Mouse (Mus musculus) adrenal gland, postnatal 25 days (tissue): ENCODE data around the gene Rad52. TPM values are rescaled to one million over a fixed set of nuclear protein-coding genes. Genes with fewer than 3 reads are reported as not detected.

Experiments
- DNase-seq: peaks from one replicate; pipeline ENCODE4 v3.0.0; 2021; ENCODE audit warnings: mixed read lengths
- long read RNA-seq: library from polyadenylated mRNA; stranded (forward); transcript quantifications from one replicate; pipeline ENCODE4 v2.0.0, GENCODE M21; 2021
- total RNA-seq: library from RNA; stranded (reverse); gene quantifications from 2 replicates; pipeline ENCODE4 v1.2.3, GENCODE M21; 2021

The Rad52 gene
- 18.2 and 20.8 TPM in 2 replicates for total RNA-seq
- long read RNA-seq, partial matches to known transcripts = 2 of 14 reads
- long read RNA-seq, other reads (novel, unspliced or antisense) = 8 of 14 reads

- peak; percentile 80 for DNase-seq
Measured at GRCm38 (mm10) chr6:119902204-119903080, at the start of gene Rad52. Rad52 (plus strand) TSS chr6:119902698.

- DNase-seq = no peak
Measured at GRCm38 (mm10) chr6:119854156-119854555, 48.3 kb upstream of the Rad52 start.

DNA sequence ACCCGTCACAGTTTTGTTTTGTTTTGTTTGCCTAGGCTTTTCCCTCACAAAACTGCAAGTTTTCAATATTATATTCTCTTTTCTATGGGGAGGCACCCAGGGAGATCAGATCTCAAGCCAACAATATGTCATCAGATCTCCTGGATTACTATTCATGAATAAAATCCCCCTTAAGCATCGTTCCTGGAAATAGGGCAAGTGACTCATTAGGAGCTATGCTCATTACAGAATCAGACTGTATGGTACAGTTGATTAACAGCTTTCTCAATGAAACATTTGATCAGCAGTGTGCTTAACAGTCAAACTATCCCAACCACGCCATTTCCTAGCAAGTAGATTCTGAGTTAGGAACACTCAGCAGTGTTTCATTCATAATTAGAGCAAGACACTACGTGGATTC, 47.0 kb upstream of the Rad52 start:
- no peak for DNase-seq

DNA sequence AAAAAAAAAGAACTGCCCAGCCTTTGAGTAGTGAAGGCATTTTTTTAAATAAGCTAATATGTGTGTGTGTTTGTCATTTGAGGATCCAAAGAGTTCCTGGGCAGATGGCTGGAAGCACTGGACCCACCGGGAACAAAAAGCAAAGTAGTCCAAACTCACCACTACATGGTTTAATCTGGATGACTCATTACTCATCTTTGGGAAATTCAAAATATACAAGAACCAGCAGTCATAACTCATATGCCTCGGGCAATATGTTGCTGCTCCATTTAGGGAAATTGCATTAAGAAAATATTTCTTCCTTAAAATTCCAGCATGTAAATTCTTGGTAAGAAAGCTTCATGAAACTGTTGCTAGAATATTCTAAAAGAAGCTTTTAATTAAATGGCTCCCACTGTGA, 42.3 kb upstream of the Rad52 start:
- DNase-seq = no peak

GRCm38 (mm10) chr6:119861519-119861918, 41.0 kb upstream of the Rad52 start:
- DNase-seq = no peak

DNA sequence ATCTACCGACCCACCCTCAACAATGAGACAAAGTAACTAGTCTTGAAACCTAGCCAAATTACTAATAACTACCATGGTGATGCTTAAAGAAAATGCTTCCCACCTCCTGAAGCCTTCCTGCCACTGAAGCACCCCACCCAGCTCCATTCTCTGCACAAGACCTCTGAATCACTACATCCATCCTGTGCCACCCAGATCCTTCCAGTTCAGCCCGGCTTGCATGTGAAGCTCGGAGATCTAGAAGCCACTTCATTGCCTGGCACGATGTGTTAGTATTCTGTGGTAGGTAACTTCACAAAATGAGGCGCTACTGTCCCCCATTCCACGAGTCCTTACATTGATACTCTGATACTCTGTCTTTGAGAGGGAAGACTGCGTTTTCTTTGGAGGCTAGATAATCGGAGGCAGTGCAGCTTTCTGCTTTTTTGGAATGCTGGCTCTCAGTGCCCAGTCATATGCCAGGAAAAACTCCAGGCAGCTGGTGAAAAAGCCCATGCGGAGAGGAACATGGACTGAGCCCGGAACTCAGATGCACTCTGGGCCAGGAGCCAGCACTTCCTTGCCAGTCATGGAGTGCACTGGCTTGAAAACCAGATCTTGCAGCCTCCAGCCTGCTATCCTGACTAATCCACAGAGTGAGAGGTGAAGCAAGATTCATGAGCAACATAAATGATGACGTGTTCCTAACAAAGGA, 38.0 kb upstream of the Rad52 start:
- peak; percentile 66 for DNase-seq

DNA sequence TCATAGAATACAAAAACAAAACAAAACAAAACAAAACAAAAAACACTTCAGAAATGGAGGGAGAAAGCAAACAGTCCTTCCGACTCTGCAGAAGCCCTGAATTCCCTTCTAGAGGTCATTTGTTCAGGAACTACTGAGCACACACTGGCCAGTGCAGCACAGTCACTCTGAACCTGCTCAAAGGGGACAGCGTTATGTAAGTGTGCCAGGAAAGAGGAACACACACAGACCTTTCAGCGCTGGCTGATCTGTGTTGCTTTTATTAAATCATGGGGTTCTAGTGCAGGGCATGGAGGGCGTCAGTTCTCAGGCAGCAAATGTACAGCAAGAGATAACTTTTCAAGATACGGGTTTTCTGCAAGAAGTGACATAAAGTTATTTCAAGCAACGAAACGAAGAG, 19.3 kb upstream of the Rad52 start:
- DNase-seq = no peak

GRCm38 (mm10) chr6:119892711-119893110, 9.8 kb upstream of the Rad52 start:
- DNase-seq = no peak

- no peak for DNase-seq
Measured at GRCm38 (mm10) chr6:119903081-119903789, 737 bp downstream of the Rad52 start.

GRCm38 (mm10) chr6:119905461-119905860, 3.0 kb downstream of the Rad52 start:
- no peak for DNase-seq

- DNase-seq = no peak
Measured at GRCm38 (mm10) chr6:119912046-119912445, 9.5 kb downstream of the Rad52 start.

DNA sequence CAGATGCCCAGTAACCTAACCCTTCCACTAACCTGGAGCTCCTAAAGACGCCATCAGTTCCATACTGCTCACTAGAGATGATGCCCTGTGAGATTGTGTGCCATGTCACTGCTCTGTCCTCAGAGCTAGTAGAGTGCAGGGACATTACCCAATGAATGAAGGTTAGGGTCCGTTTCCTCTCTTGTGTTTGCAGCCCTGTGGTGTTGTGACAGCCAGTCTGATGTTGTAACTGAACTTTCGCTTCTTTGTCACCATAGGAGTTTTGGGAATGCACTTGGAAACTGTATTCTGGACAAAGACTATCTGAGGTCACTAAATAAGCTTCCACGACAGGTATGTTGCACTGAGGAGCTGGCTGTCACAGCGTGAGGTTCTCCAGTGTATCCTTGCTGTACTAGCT, 13.2 kb downstream of the Rad52 start:
- no peak for DNase-seq

- DNase-seq = no peak
Measured at GRCm38 (mm10) chr6:119918561-119919181, 16.2 kb downstream of the Rad52 start.

GRCm38 (mm10) chr6:119922136-119922535, 19.6 kb downstream of the Rad52 start:
- no peak for DNase-seq

- no peak for DNase-seq
Measured at GRCm38 (mm10) chr6:119922544-119922943, 20.0 kb downstream of the Rad52 start.

GRCm38 (mm10) chr6:119924235-119925005, 21.9 kb downstream of the Rad52 start:
- DNase-seq = no peak

Other genes starting within 250 kb of the Rad52 start
- gene Erc1, start 54.5 kb upstream of the Rad52 start, total RNA-seq = 24.5 and 25.7 TPM in 2 replicates
- gene Wnk1, start 136.0 kb downstream of the Rad52 start, total RNA-seq = 201 and 279 TPM in 2 replicates
- gene Ninj2, start 190.7 kb downstream of the Rad52 start, total RNA-seq = not detected in 2 replicates